Mouse (Mus musculus): Measurements from ENCODE around the gene Maff. TPM values are rescaled to one million over a fixed set of nuclear protein-coding genes. Genes with fewer than 3 reads are reported as not detected.

Gene Maff
- polyA plus RNA-seq, 1 experiment from 2014 or later: 1.6 TPM

DNA sequence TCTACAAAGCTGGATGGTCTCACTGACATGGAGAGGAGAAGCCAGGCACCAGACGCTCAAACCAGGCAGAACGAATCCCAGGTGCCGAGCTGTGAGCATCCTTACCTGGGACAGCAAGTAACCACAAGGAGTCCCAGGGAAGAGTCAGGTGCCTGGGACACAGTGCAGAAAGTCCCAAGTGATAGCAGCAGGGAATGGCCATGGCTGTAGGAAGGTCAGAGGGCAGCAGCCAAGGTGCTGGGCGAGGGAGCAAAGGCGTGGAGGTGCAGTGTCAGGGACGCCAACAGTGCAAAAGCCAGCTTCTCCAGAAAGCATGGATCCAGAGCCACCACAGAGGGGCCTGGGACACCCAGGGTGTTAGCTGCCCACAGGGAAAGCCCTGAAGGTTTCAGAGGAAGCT lies 46.7 kb downstream of the Maff start:
- H3K27ac ChIP-seq: peak overlapping the region; percentile 48
- H3K9me3 ChIP-seq: no peaks in the 10 kb centered on the region
- no peak for DNase-seq (ENCODE audit: extremely low spot score, low spot score)
- H3K4me3 ChIP-seq: no peak overlapping the region
- H3K36me3 ChIP-seq (replicated peaks): peaks cover 20% of the 10 kb centered on the region
- H3K4me1 ChIP-seq: peaks cover 48% of the 10 kb centered on the region
- H3K27me3 ChIP-seq (ENCODE audit: poor library complexity, severe bottlenecking): no peaks in the 10 kb centered on the region
- 81% methylated on average over 6 of the region's 6 CpGs for WGBS

DNA sequence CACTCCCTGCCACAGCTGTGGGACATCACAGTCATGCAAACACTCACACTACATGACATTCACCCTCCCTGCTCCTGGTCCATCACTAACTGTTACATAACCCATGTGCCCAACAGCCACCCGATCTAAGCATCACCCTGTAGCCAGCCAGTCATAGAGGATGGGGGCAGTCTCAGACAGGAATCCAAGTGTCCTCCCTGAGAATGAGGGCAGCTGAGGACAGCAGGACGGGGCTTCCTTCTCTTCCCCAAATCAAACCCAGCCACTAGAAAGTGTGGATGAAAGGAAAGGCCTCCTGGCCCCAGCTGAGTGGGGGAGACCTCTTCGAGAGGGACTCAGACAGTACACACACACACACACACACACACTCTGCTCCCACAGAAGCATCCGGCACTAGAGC lies 48.4 kb downstream of the Maff start:
- WGBS: 94% methylated on average over 4 of the region's 4 CpGs
- Histone ChIP-seq H3K27me3 (ENCODE audit: poor library complexity, severe bottlenecking) (no peaks in the 10 kb centered on the region), H3K27ac (peak overlapping the region; percentile 48; the same call in 1 of the 2 replicates), H3K4me1 (peaks cover 55% of the 10 kb centered on the region), H3K4me3 (no peak overlapping the region), H3K9me3 (no peaks in the 10 kb centered on the region), H3K36me3 (replicated peaks) (peaks cover 24% of the 10 kb centered on the region)
- no peak for DNase-seq (ENCODE audit: extremely low spot score, low spot score)

DNA sequence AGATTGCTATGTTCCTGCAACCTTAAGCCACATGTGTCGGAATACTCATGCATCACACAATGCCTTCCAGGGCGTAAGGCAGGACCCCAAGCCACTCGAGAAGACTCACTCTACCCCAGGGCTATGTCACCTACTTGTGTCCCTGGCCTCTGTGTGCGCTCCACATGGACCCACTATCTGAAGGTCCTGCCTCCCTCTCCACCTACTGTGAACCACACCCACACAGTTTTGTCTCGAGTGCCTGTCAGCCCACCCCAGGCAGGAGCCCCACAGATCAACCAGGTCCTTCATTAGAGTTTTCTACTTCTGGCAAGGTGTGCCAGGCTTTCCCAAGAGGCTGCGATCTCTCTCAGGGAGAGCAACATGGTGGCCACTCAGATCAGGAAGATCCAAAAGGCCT lies 48.9 kb downstream of the Maff start:
- DNase-seq (ENCODE audit: extremely low spot score, low spot score): no peak
- 84% methylated on average over 6 of the region's 6 CpGs for WGBS
- no peaks in the 10 kb centered on the region for H3K27me3 ChIP-seq (ENCODE audit: poor library complexity, severe bottlenecking)
- peaks cover 59% of the 10 kb centered on the region for H3K4me1 ChIP-seq
- no peak overlapping the region for H3K4me3 ChIP-seq
- no peaks in the 10 kb centered on the region for H3K9me3 ChIP-seq
- peaks cover 24% of the 10 kb centered on the region for H3K36me3 ChIP-seq (replicated peaks)
- 0 out of 2 replicates have a peak overlapping the region, but pooled peaks have one; percentile 12 for H3K27ac ChIP-seq

DNA sequence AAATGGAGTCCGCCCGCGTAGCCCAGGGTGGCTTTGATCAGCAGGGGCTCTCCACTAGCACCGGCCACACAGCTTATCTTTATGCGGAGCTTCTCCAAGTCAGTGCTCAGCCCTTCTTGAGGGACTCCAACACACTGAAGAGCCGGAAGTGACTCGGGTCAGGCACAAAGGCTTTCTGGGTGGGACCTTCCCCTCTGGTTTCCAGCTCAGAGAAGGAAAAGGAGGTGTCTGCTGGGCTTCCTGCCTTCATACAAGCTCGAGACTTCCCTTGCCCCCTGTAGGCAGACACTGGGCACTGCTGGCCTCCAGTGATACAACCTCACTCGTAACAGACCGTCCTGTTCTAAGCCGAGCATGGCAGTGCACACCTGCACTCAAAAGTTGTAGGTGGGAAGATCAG lies 50.3 kb downstream of the Maff start:
- no peaks in the 10 kb centered on the region for H3K27me3 ChIP-seq (ENCODE audit: poor library complexity, severe bottlenecking)
- peaks cover 24% of the 10 kb centered on the region for H3K36me3 ChIP-seq (replicated peaks)
- WGBS: 89% methylated on average over 11 of the region's 11 CpGs
- peaks cover 65% of the 10 kb centered on the region for H3K4me1 ChIP-seq
- no peak for DNase-seq (ENCODE audit: extremely low spot score, low spot score)
- 0 out of 2 replicates have a peak overlapping the region, but pooled peaks have one; percentile 32 for H3K27ac ChIP-seq
- H3K9me3 ChIP-seq: no peaks in the 10 kb centered on the region
- H3K4me3 ChIP-seq: no peak overlapping the region

DNA sequence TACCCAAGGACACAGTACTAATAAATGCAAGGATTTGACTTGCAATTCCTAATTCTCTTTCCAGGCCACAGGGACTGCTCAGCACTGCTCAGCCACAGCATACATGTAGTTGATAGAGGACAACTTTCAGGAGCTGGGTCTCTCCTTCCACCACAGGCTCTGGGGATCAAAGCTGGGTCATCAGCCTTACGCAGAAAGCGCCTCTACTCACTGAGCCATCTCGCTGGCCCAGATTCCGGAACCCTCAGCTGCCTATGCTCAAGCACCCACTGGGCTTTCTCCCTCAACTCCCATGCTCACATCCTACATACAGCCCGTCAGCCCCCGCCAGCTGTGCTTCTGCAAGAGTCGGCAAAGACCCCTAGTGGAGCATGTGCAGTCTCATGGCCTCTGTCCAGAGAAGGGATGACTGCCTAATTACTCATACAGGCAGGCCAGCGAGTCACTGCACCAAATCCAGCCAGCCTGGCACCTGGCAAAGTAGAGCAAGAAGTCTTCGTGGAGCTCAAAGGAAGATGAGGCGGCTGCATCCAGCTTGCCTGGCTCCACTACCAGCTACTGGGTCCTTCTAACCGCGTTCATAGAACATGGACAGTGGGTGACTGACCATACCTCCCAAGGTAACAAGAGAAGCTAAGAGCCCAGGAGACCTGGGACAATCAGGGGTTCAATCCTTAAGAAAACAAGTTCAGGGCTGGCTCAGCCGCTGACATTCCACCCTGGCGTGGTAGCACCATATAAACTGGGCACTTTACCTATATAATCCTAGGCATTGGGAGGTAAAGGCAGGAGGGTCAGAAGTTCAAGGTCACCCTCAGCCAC lies 53.0 kb downstream of the Maff start:
- peaks cover 8% of the 10 kb centered on the region for H3K27me3 ChIP-seq (ENCODE audit: poor library complexity, severe bottlenecking)
- no peak for DNase-seq (ENCODE audit: extremely low spot score, low spot score)
- peak overlapping the region; percentile 17; the same call in 1 of the 2 replicates for H3K27ac ChIP-seq
- peaks cover 63% of the 10 kb centered on the region for H3K4me1 ChIP-seq
- 88% methylated on average over 14 of the region's 14 CpGs for WGBS
- no peaks in the 10 kb centered on the region for H3K9me3 ChIP-seq
- H3K4me3 ChIP-seq: no peak overlapping the region
- H3K36me3 ChIP-seq (replicated peaks): peaks cover 24% of the 10 kb centered on the region

DNA sequence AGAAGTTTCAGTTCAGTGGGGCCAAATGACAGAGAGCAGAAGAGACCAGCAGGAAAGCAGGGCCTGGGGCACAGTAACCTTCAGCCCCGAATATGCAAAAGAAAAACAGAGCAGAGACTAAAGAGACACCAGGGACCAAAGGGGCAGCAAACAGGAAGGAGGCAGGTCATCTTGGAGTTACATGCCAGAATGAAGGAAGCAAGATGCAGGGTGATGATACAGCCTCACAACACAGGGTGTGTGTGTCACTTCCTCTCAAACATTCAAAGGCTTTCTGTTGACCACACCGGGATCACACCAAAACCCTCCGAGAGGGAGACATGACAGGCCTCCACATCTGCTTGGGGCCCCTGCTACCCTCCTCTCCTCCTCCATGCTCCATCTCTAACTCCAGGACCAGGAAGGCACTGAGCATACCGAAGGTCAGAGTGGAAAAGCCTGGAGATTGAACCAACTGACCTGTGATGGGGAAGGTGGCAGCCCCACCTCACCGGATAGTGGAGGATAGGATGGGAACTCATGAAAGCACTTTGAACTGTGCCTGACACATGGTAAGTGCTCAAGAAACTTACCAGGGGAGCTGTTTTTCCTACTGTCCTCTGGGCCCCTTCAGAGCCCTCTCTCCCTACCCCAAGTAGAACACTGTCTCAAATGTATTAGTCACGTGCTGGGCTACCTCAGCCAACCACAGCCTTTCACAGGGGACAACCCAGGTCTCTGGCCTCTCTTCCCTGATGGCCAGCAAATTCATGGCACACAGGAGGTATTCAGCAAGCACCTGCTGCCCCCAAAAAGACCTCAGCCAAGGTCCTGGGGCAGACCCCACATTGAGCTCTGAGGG lies 53.9 kb downstream of the Maff start:
- Histone ChIP-seq H3K9me3 (no peaks in the 10 kb centered on the region), H3K27ac (peak overlapping the region; percentile 31; the same call in 1 of the 2 replicates), H3K36me3 (replicated peaks) (peaks cover 24% of the 10 kb centered on the region), H3K27me3 (ENCODE audit: poor library complexity, severe bottlenecking) (peaks cover 15% of the 10 kb centered on the region), H3K4me1 (peaks cover 53% of the 10 kb centered on the region), H3K4me3 (0 out of 2 replicates have a peak overlapping the region, but pooled peaks have one; percentile 25)
- WGBS: 67% methylated on average over 6 of the region's 6 CpGs
- DNase-seq (ENCODE audit: extremely low spot score, low spot score): no peak

DNA sequence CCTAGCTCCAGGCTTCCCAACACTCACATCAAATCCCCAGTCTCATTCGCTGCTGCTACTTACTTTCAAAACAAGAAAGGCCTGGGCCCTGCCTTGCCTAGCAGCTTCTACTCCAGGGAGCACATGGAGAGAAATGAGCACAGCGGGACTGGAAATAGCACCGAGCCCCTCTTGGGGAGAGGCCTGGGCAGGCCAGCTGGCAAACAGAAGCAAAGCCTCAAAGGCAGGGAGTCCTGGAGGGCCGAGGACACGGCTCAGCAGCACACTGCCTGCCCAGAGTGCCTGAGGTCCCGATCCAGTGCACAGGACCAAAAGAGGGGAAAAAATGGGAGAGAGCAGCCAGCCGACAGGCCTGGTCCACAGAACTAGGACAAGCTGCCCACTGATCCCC lies 54.5 kb downstream of the Maff start:
- Histone ChIP-seq H3K9me3 (no peaks in the 10 kb centered on the region), H3K4me1 (peaks cover 51% of the 10 kb centered on the region), H3K27ac (peak overlapping the region; percentile 17; the same call in 1 of the 2 replicates), H3K27me3 (ENCODE audit: poor library complexity, severe bottlenecking) (peaks cover 17% of the 10 kb centered on the region), H3K4me3 (peak overlapping the region; percentile 25; the same call in 1 of the 2 replicates), H3K36me3 (replicated peaks) (peaks cover 21% of the 10 kb centered on the region)
- no peak for DNase-seq (ENCODE audit: extremely low spot score, low spot score)
- WGBS: 67% methylated on average over 7 of the region's 7 CpGs

DNA sequence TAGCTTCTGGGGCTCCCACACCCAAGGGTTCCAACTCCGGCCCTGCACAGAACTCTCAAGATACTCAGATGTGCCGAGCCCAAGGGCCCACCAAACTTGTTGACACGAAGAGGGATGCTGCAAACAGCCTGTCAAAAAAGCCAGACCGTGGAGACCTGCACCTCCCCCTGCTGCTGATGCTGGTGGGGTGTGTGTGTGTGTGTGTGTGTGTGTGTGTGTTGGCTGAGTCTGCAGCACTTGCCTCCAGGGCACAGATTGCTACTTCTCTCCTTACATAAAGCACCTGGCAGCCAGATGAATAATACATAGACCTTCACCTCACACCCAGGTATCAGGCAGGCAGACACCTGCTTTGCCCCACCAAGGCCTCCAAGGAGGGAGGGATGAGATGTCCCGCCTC lies 55.8 kb downstream of the Maff start:
- H3K9me3 ChIP-seq: no peaks in the 10 kb centered on the region
- peak overlapping the region; percentile 94 for H3K27ac ChIP-seq
- peaks cover 17% of the 10 kb centered on the region for H3K27me3 ChIP-seq (ENCODE audit: poor library complexity, severe bottlenecking)
- DNase-seq (ENCODE audit: extremely low spot score, low spot score): no peak
- H3K36me3 ChIP-seq (replicated peaks): peaks cover 10% of the 10 kb centered on the region
- 28% methylated on average over 5 of the region's 5 CpGs for WGBS
- H3K4me3 ChIP-seq: peak overlapping the region; percentile 98
- peaks cover 51% of the 10 kb centered on the region for H3K4me1 ChIP-seq

DNA sequence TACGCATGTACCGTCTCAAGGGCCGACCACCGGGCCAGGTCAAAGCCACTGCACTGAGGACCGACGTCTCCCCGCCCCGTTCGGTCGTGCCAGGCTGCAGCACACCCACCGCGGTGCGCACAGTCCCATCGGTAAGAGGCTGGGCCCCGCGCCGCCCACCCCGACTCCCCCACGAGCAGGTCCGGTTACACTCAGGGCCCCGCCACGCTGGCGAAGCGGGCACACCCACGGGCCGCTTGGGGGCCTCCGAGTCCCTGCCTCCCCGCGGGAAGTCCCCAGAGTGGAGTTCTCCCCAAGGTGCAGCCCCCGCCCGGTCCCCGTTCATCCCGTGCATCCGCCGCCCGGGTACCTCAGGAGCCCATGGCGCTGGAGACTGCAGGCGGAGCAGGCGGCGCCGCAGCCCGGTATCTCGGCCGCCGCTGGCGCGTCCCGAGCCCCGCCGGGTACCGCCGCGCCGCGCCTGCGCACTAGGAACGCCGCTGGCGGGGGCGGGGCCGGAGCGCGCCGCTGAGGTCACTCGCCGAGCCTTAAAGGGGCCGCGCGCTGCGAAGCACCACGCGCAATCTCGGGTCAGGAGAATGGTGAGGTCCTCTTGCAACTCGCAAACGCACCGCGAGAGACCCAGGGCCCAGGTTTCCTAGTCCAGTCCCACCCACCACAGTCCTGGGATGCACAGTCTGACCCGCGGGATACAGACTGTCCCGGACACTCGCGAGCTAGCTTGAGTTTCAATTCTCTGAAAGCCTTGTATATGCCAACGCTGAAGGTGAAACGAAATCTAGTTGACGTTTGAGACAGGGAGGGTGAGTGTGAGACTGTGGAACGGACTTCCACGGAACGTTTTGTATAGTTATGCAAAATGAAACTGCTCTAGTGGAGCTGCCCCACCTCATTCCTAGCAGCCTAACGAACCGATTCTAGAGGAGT lies 56.7 kb downstream of the Maff start, which contains the start of gene Tmem184b:
Gene Tmem184b, minus strand, starts transcription at position 734 of the 927 bp plus-strand sequence.
- WGBS: under 1% methylated on average over 90 of the region's 90 CpGs
- peaks cover 17% of the 10 kb centered on the region for H3K27me3 ChIP-seq (ENCODE audit: poor library complexity, severe bottlenecking)
- peaks cover 4% of the 10 kb centered on the region for H3K36me3 ChIP-seq (replicated peaks)
- H3K4me3 ChIP-seq: peak within 1 kb of the TSS; percentile 98
- peak within 1 kb of the TSS; percentile 94 for H3K27ac ChIP-seq
- H3K9me3 ChIP-seq: no peaks in the 10 kb centered on the region
- DNase-seq (ENCODE audit: extremely low spot score, low spot score): peak; percentile 81
- peaks cover 51% of the 10 kb centered on the region for H3K4me1 ChIP-seq

DNA sequence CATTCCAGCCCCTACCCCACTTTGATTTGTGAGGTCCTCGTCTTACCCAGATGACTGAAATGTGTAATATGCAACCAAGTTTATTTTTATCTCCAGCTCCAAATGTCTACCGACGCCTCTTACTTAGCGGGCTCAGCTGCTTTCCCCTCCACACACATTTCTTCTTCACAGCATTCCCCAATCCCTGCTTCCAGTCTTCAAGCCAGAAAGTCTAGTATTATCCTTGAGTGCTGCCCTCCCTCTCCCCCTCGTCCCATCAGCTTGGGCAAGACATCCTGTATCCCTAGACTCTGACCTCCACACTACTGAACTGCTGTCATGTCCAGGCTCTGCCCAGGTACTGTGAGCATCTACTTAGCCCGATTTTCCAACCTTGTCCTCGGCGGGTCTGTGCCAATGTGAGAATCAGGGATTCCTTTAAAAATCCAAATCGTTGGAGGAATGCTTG lies 57.4 kb downstream of the Maff start:
- Histone ChIP-seq H3K9me3 (no peaks in the 10 kb centered on the region), H3K27me3 (ENCODE audit: poor library complexity, severe bottlenecking) (peaks cover 17% of the 10 kb centered on the region), H3K27ac (peak overlapping the region; percentile 94), H3K36me3 (replicated peaks) (no peaks in the 10 kb centered on the region), H3K4me1 (peaks cover 51% of the 10 kb centered on the region), H3K4me3 (peak overlapping the region; percentile 98)
- 16% methylated on average over 9 of the region's 9 CpGs for WGBS
- no peak for DNase-seq (ENCODE audit: extremely low spot score, low spot score)

DNA sequence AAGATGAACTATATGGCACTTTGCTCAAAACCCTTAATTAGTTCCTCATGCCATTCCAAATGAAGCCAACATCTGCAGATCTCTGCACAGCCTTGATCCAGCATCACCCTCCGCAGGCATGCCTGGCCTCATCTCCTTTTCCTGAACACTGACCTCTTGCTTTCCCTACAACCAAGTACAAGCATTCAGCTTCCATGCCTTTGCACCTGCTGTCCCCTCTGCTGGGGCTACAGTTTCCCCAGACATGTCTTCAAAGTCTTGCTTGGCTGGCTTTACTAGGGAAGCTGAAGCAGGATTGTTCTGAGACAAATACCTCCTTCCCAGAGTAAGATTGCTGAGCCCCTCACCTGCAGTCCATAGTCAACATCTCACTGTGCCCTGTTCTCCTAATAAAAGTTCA lies 57.9 kb downstream of the Maff start:
- Histone ChIP-seq H3K27me3 (ENCODE audit: poor library complexity, severe bottlenecking) (peaks cover 17% of the 10 kb centered on the region), H3K4me3 (0 out of 2 replicates have a peak overlapping the region, but pooled peaks have one; percentile 98), H3K36me3 (replicated peaks) (no peaks in the 10 kb centered on the region), H3K4me1 (peaks cover 50% of the 10 kb centered on the region), H3K9me3 (no peaks in the 10 kb centered on the region), H3K27ac (no peak overlapping the region)
- no peak for DNase-seq (ENCODE audit: extremely low spot score, low spot score)
- 67% methylated on average over 1 of the region's 1 CpGs for WGBS

DNA sequence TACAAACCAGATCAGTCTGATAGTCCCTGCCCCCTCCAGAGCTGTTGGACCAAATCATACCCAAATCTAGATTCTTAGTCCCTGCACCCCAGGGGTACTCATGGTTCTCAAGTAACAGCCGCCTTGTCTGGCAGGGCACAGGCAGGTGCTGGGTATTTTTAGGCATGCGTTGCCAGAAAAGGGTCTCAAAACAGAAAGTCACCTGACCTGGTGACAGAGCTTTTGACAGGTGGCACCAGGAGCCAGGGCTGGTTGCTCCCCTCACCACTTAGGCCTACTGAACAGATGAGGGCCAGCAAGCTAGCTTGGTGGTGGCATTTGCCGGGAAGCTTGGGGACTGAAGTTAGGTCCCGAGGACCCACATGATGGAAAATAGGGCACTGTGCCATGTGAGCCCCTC lies 60.1 kb downstream of the Maff start:
- Histone ChIP-seq H3K36me3 (replicated peaks) (no peaks in the 10 kb centered on the region), H3K9me3 (no peaks in the 10 kb centered on the region), H3K27ac (no peak overlapping the region), H3K27me3 (ENCODE audit: poor library complexity, severe bottlenecking) (peaks cover 17% of the 10 kb centered on the region), H3K4me1 (peaks cover 27% of the 10 kb centered on the region), H3K4me3 (no peak overlapping the region)
- WGBS: 85% methylated on average over 4 of the region's 4 CpGs
- no peak for DNase-seq (ENCODE audit: extremely low spot score, low spot score)
